Mouse (Mus musculus) T-helper 2 cell (primary cell): ENCODE data around the gene Gm20661.

Source experiments
- in situ Hi-C: fragments of 300-600 bp; cut with MboI, MseI; formaldehyde crosslinking; loops from one replicate; pipeline ENCODE4 v1.15.1; 2025; ENCODE audit warnings: high pct_unique_total_duplicates

Gene Gm20661

GRCm38 (mm10) chr9:107967437-107967836 lies 15.4 kb upstream of the Gm20661 start:
- in situ Hi-C loops: loop anchor here (5.0 kb wide), 1 partner anchor 90 kb away; no protein-coding TSS in a partner anchor

- in situ Hi-C loops: loop anchor here (5.0 kb wide), 1 partner anchor 89 kb away; no protein-coding TSS in a partner anchor
Measured at GRCm38 (mm10) chr9:107968531-107968930, 14.3 kb upstream of the Gm20661 start.

GRCm38 (mm10) chr9:107970311-107970710 lies 12.5 kb upstream of the Gm20661 start:
- in situ Hi-C loops: no loop called here

- in situ Hi-C loops: no loop called here
Measured at GRCm38 (mm10) chr9:107971690-107972541, 10.9 kb upstream of the Gm20661 start.

GRCm38 (mm10) chr9:107974491-107975171 lies 8.2 kb upstream of the Gm20661 start:
- in situ Hi-C loops: no loop called here

- in situ Hi-C loops: no loop called here
Measured at GRCm38 (mm10) chr9:107975399-107976386, 7.2 kb upstream of the Gm20661 start, which contains the start of gene Uba7. Gene Uba7, plus strand, starts transcription at chr9:107975505.

- in situ Hi-C loops: no loop called here
Measured at GRCm38 (mm10) chr9:107978815-107979214, 4.0 kb upstream of the Gm20661 start.

- in situ Hi-C loops: no loop called here
Measured at GRCm38 (mm10) chr9:107981684-107982605, 913 bp upstream of the Gm20661 start.

GRCm38 (mm10) chr9:107983421-107983890 lies 598 bp downstream of the Gm20661 start:
- in situ Hi-C loops: no loop called here

GRCm38 (mm10) chr9:107984052-107984753 lies 1.3 kb downstream of the Gm20661 start:
- in situ Hi-C loops: no loop called here

GRCm38 (mm10) chr9:107984754-107985055 lies 1.8 kb downstream of the Gm20661 start:
- in situ Hi-C loops: no loop called here

GRCm38 (mm10) chr9:107985131-107986119 lies 2.6 kb downstream of the Gm20661 start, which contains the start of gene Inka1:
Gene Inka1, minus strand, starts transcription at chr9:107985879.
- in situ Hi-C loops: no loop called here

- in situ Hi-C loops: no loop called here
Measured at GRCm38 (mm10) chr9:107986376-107986775, 3.5 kb downstream of the Gm20661 start.

GRCm38 (mm10) chr9:107987950-107988349 lies 5.1 kb downstream of the Gm20661 start:
- in situ Hi-C loops: no loop called here

GRCm38 (mm10) chr9:107992197-107992596 lies 9.3 kb downstream of the Gm20661 start, which contains the start of gene Cdhr4:
Gene Cdhr4, plus strand, starts transcription at chr9:107992497.
- in situ Hi-C loops: no loop called here

- in situ Hi-C loops: no loop called here
Measured at GRCm38 (mm10) chr9:107993013-107993412, 10.2 kb downstream of the Gm20661 start.

GRCm38 (mm10) chr9:107994464-107994863 lies 11.6 kb downstream of the Gm20661 start:
- in situ Hi-C loops: no loop called here

- in situ Hi-C loops: no loop called here
Measured at GRCm38 (mm10) chr9:107995513-107995912, 12.7 kb downstream of the Gm20661 start.
